Mouse (Mus musculus) kidney, postnatal 14 days (tissue): ENCODE data around the gene Rbms3.

Experiments
- DNase-seq: peaks from one replicate; pipeline ENCODE4 v3.0.0; 2022; ENCODE audit warnings: mixed read lengths

Rbms3 gene

DNA sequence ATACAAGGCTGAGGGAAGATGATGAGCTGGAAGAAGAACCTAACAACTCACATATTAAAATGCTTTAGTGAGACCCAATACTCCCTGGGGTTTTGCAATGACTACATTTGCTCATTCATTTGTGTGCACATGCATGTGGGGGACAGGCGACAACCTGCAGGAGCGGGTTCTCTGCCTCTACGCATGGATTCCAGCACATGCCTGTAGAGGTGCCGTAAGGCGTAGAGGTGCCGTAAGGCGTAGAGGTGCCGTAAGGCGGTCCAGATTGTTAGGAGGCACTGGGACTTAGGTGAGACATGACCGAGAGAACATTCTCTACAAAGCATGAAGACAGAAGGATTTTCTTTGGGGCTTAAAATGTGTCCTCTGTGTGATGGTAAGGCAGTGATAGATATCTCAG lies 1033.7 kb downstream of the Rbms3 start:
- DNase-seq = no peak

DNA sequence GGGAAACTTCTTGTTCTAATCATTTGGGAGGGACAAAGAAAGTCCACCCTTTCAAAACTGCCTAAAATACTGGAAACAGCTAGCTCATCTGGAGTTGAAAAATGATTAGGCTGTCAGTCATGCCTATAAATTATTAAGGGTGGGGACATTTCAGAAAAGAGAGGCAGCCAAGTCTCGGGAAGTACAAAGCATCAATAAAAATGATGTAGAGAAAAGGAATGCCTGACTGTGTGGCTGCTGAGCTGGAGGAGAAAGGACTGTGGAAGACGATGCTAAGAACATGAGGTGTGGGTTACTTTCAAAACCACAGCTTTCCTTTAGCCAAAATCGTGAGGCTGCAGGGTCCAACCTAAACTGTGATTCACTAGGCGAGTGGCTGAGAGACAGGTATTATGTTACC lies 1037.2 kb downstream of the Rbms3 start:
- no peak for DNase-seq

DNA sequence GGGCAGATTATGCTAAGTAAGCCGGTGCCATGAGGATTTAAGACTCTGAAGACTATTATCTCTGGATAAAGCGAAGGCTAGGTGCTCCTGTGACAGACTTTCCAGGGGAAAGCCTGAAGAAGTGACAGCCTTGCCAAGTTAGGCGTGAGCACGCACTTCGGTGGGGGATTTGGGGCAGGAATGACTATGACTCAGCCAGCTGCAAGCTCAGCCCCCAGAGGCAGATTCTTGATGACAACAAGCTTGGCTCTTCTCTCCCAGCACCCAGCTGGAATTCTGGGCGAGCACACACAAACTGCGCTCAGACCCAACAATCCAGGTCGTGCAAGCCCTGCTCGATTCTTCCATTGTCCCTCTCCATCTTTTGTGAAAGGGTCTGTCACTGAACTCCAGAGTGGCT lies 1038.6 kb downstream of the Rbms3 start:
- no peak for DNase-seq

DNA sequence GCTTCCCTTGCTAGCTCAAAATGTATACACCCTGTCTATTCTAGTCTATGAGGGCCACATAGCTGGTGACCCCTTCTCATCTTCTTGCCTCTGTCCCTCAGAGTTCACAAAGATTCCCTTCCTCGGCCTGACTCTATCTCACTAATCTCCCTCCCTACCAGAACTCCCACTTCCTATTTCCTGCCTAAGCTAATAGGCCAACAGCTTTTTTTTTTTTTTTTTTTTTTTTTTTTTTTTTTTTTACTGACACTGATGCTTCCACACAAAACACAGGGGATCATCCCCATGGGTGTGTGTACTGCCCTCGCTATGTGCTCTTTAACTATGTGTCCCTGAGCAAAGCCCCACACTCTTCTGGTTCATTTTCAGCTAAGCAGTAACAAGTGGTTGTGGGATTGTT lies 1060.0 kb downstream of the Rbms3 start:
- DNase-seq = no peak

DNA sequence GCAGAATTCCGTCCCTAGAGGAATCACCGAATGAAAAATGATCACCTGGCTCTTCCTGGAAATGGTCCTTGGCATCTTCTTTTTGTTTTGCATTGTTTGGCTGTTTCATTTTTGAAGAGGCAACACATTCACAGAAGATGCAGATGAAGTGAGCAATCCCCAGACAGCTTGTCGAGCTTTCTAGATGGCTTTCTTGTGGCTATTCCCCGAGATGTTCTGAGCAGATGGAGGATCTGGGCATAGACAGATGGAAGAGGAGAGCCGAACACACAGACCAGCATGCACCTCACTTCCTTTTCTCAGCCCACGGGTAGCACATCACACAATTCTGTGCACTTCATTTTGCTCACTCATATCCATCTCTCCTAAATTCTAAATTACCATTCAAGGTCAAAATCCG lies 1063.0 kb downstream of the Rbms3 start:
- DNase-seq = no peak

DNA sequence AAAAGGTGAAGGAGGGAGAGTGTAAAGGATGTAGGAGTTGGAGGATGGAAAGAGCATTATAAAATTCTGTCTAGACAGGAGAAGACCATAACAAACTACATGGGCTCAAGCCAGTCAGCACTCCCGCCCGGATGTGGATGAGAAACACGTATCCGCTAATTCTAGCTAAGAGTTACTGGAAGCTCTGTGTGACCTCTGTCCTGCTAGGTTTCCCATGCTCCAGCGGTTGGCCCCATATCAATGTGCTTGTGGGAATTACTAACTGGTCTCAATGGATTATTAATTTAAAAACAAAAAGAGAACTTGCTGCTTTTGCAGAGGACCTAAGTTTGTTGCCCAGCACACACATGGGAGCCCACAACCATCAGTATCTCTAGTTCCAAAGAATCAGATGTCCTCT lies 1071.9 kb downstream of the Rbms3 start:
- DNase-seq = no peak

DNA sequence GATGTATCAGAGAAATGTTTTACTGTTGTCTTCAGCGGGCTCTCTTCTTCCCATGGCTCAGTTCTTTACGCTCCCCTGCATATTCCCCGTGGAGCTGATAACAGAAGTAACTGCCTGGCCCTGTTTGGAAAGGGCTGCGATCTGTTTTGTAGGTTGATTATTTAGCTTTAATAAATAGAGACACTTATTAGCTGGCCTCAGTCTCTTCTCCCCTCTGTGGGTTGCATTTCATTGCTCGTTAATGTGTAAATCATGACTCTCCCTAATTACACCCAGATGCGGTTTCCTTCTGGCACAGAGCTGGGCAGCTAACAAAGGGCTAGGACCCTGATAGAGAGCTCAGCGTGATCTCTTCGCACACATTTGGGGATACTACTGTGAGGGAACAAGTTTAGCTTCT lies 1073.1 kb downstream of the Rbms3 start:
- DNase-seq = no peak

DNA sequence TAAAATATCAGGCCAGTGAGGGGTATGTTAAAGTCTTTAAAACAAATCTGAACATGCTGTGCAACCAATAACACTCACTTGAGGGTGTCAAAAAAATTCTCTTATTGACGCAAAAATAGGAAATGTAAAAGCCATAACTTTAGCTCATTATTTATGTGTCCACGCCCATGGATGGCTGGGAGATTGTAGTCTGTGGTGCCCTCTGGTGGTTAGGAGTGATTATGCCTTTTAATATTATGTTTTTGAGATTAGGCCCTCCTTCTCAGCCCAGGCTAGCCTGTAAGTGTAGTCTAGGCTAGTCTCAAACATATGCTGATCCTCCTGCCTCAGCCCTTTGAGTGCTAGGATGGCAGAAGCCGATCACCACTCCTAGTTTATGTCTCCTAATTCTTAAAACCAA lies 1076.5 kb downstream of the Rbms3 start:
- DNase-seq = no peak

DNA sequence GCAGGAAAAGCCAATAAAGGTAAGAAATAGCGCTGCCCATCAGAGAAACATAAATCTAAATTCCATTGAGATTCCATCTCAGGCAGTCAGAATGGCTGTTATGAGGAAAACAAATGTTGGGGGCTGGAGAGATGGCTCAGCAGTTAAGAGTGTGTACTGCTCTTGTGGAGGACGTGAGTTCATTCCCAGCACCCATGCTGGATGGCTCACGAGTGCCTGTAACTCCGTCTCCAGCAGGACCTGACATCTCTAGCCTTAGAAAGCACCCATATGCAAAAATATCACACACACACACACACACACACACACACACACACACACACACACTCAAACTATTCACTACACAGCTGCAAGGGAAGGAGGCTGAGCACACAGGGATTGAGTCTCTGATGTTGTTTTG lies 1083.6 kb downstream of the Rbms3 start:
- no peak for DNase-seq

DNA sequence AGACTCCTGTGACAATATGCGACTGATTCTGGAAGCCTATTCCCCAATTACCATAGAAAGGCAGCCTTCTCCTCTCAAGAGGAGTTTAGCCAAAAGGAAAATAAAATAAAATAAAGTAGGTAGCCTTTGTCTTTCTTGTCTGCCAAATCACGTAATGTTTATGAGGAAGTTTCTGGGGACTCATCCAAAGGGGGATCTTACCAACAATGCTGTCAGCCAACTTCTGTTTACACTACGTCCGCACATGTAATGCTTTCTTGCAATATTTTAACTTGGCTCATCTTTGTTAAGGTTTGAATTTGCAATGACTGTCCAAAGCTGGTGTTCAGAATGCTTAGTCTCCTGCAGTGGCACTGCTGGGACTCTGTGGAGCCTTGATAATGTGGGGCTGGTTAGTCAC lies 1086.9 kb downstream of the Rbms3 start:
- DNase-seq = no peak

DNA sequence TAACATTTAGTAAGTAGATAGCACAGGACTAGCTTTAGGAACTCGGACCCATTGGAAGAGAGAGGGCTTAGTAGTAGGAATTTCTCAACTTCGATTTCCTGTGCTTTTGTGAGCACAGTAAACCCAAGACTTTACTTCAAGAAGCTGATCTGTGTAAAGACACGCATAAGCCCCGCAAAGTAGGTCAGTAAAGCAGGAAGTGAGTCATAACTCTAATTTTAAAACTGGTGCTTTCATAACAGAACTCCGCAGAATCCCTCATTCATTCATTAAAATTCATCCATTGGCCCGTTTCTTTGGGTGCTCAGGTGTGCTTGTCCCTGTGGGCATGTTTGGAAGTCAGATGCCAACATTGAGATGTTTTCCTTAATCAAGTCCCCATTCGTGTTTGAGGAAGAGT lies 1087.7 kb downstream of the Rbms3 start:
- no peak for DNase-seq

DNA sequence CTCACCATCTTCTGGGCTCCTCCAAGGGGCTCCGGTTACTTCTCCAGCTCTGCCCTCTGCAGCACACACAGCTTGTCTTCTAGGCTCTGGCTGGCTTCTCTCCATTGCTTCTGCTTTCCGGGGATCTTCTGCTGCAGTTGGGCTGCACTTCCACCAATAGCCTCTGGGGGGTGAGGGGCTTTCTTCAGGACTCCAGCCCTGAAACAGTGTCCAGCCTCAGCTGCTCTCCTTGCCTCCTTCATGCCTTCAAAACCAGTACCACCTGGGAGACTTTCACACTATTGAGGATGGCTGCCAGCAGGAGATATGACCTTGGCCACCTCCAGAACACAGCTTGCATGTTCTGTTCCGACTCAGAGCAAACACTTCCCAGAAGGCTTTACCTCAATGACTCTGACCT lies 1094.0 kb downstream of the Rbms3 start:
- no peak for DNase-seq

DNA sequence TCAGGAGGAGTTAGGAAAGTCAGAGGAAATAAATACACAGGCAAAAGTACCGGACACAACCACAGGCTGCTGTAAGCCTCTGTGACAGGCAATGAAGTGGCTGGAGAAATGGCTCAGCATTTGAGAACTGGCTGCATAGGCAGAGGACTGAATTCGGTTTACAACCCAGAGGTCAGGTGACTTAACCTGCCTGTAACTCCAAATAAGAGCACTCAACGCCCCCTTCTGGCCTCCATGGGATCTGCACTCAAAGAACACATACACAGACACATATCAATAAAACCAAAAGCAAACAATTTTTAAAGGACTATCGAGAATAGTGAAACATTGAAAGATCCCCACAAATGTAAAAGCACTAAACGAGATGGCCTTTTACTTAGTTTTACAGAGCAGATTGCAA lies 1096.3 kb downstream of the Rbms3 start:
- DNase-seq = no peak

DNA sequence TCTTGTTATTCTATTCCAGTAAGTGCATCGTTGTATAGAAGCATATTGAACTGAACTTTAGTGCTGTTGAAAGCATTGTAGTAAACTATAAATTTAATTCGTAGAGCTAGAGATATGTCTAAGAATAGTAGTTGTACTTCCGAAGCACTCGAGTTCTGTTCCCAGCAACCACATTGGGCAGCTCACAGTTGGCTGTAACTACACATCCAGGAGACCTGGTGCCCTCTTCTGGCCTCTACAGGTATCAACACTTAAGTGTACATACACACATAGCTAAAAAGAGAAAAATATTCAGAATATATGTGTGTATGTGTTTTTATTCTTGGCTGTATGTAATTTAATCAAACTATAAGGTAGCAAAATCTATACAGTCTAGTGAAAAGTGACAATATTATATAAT lies 1098.6 kb downstream of the Rbms3 start:
- DNase-seq = no peak

DNA sequence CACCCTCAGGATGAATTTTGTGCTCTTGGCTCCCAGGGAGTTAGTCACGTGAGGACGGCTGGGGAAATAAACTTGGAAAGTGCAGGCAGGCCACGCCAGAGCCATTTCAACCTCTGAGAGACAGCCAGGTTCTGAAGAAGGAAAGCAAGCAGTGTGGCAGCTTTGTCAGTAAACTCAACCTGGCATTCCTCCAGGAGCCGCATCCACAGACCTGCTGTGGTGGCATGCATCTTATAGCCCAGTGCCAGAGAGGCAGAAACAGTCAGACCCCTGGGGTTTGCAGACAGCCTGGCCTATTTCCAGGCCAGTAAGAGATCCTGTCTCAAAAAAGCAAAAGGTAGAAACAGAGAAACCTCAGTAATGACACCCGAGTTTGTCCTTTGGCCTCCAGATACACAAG lies 1105.3 kb downstream of the Rbms3 start:
- no peak for DNase-seq
